Mouse (Mus musculus) stomach, adult 2 months (tissue): ENCODE data around the gene Gm8879. TPM values are rescaled to one million over a fixed set of nuclear protein-coding genes. Genes with fewer than 3 reads are reported as not detected.

ENCODE experiments used
- polyA plus RNA-seq: library from polyadenylated mRNA; depleted of rRNA; stranded (reverse); fragments of >200 nt; gene quantifications from 2 replicates; pipeline ENCODE4 v1.2.3, GENCODE M21; 2012; rRNA removed

Gene Gm8879
- not detected in 2 replicates for polyA plus RNA-seq

DNA sequence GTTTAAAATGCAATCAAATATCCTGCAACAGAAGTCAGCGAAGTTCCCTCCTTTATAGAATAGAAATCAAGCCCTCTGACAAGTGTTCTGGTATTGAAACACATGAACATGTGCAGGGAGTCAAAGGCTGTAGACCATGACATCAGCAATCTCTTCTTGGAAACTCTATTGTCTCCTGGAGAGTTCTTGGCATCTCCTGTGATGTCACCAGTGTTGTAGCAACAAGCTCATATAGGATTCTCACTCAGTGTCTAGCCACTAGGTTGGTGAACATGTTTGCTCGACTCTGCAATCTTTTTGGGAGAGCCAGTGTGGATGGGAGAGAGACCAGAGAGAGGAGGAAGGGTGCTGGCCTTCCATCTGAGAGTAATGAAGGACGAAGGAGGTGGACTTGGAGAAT, at the start of gene Gm8879:
Gene Gm8879, plus strand, starts transcription at position 301 of the 400 bp plus-strand sequence.

Other genes with a start within 250 kb of the Gm8879 start
- gene Gm8871, start 179.8 kb upstream of the Gm8879 start, polyA plus RNA-seq, result not detected in 2 replicates
- not detected in 2 replicates for gene Gm8857, start 179.8 kb upstream of the Gm8879 start, polyA plus RNA-seq
- gene Gm5861, start 55.4 kb downstream of the Gm8879 start, polyA plus RNA-seq, result not detected in 2 replicates
- not detected in 2 replicates for gene Gm8890, start 128.4 kb downstream of the Gm8879 start, polyA plus RNA-seq
- gene Speer1, start 213.9 kb downstream of the Gm8879 start, polyA plus RNA-seq, result not detected in 2 replicates